Mouse (Mus musculus) spleen, postnatal 10 days (tissue): ENCODE measurements at regions not wholly inside any gene's neighbourhood (a gene's known extent, or its start where the extent isn't known, plus 50 kb on each side); places are given as distances from the start of the nearest gene placed in this dataset.

ENCODE experiments used
- DNase-seq, 2 experiments: peaks; one replicate each; pipeline ENCODE4 v3.0.0; 2021 to 2022; ENCODE audit warnings: low spot score in 2 of 2

DNA sequence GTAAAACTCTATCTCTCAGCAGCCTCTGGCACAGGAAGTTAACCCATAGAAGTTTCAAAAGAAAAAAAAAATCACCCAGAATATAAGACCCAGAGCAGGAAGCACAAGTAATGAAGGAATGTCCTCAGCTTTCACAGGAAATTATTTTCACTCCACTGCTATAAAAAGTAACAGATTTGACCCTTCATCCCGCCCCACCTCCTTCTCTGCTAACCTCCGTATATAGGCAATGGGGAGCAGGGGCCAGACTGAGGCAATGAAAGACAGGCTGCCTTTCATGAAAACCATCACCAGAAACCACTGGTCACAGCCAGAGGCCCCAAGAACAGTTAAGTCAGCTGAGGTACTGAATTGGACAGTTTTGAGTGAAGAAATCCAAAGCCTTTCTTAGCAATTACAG lies 654.9 kb downstream of the Gsdmc2 start:
- no peak for DNase-seq

- DNase-seq, result no peak
These were observed 674.0 kb downstream of the Gsdmc2 start for GRCm38 (mm10) chr15:63171003-63171402.

DNA sequence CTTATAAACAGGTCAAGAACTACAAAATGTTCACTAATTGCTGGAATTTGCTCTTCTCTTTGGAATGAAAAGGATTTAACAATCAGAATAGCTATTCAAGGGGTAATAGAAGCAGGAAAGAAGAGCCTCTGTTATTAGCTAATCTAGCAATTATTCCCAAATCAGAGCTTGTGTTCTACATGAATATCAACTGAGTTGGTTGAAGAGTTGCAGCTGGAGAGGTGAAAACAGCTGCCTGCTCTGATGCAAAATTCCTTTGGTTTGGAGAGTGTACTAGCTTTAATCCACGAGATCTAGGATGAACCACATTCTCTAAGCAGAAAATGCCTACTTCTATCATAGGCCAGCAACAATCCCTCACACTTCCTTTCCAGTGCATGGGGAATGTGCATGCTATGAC lies 674.8 kb downstream of the Gsdmc2 start:
- no peak for DNase-seq

DNA sequence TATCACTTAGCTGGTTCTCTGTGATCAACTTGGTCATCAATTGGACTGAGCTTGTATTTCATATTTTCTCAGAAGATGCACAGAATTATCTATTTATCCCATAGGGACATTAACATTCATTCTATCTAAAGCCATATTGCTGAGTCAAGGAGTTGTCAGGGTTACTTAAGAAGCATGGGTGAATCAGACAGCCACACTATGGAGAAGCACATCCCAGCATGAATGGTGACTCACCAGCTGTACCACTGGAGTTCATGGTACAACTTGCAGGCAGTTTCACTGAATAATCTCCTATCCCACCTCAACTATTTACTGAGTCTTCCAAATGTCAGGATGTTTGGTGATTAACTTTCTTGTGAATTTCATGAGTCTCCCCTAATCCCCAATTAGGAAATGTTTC lies 678.6 kb downstream of the Gsdmc2 start:
- no peak for DNase-seq

GRCm38 (mm10) chr15:63163550-63164279 lies 681.3 kb downstream of the Gsdmc2 start:
- DNase-seq, result no peak

DNA sequence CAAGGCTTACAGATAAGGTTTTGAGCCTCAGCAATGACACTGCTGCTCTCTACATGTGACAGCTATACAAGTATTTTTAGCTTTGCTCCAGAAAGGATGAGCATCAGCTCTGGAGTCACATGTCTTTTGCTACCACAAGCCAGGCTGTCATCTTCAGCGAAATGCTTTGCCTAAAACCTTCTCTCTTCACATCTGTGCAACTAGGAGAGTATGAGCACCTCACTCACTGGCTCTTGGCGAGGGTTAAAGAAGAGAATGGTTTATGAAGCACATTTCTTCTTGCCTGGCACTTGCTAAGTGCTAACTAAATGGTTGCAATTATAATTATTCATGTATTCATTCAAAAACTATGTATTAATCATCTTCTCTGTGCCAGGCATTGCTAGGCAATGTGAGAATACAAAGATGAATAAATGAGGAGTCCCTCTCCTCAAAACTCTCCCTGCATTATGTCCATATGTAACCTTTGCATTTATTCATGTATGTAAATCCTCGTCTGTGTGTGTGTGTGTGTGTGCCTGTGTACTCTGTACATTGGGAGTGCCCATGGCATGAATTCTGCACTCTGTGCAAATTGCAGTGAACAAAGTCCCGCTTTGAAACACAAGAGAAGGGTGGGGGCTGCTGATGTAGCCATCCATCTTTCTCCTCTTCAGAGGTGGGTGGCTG lies 682.0 kb downstream of the Gsdmc2 start:
- no peak for DNase-seq

GRCm38 (mm10) chr15:63123123-63123688 lies 721.8 kb downstream of the Gsdmc2 start:
- DNase-seq, result no peak

GRCm38 (mm10) chr15:63112918-63113317 lies 732.1 kb downstream of the Gsdmc2 start:
- no peak for DNase-seq

DNA sequence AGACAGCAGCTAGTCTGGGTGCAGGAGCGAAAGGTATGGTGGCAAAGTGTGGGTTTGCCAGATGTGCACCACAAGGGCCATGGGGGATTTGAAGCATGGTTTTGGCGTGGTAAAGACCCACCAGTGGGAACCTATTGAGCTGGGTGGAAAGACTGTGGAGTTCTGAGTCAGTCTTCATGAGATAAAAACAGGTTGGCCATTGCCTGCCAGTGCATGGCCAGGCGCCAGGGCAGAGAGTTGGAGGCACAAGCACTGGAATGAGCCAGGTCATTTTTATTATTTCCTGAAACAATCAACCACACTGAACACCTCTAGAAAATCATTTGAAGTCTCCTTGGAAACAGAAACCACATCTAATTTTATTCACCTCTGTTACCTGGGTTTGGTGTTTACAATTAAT lies 744.9 kb downstream of the Gsdmc2 start:
- DNase-seq, result no peak

DNA sequence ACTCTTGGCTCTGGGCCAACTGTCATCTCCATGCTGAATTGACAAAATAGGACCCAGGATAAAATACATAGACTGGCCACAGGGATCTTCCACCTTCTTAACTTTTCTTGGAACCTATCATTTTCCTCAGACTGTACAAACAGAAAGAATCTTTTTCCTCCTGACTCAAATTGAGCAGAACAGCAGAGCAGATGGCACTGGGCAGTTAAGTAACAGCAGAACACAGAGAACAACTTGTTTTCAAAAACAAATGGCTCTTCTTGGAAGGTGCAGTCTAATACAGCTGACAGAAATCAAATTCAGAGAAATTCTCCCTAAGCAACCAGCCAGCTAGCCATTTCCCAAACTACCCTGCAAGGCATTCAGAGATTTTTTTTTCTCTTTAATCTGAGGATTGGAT lies 763.0 kb downstream of the Gsdmc2 start:
- DNase-seq, result no peak

DNA sequence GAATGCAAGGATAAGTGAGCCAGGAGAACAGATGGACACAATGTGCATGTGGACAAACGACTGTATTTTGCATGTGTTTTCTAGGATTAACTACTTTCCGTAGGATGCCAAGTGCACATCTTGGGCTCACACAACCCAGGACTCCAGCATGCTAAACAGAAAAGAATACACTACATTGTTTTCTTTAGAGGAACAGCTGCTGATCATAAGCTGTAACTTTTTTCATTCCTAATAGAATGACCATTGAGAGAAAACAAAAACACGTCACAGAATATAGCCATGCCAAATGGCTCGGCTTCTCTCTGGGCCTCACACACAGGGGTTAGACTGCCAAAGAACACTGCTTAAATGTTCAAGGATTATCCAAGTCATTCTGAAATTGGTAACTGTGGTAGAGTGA lies 765.2 kb downstream of the Gsdmc2 start:
- no peak for DNase-seq

- no peak for DNase-seq
These were observed 773.1 kb downstream of the Gsdmc2 start for GRCm38 (mm10) chr15:63071921-63072320.

DNA sequence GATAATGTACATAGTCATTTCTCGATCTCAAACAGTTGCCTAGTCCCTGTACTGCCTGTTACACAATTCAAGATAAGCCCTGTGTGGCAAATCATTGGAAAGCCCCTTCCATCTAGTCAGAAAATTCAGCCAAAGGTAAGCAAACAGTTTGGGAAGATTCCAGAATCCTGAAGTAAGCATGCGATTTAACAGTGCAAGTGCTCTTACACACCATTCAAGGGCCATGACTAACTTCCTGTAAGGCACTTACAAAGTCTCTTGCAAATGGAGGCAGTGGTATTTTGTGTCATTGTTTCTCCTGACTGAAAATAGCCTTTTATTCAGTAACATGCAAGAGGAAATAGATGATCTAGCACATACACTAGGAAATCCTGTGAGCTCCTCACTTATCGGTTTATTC lies 777.9 kb downstream of the Gsdmc2 start:
- DNase-seq, result no peak

GRCm38 (mm10) chr15:63066020-63066439 lies 778.9 kb downstream of the Gsdmc2 start:
- DNase-seq, result no peak

DNA sequence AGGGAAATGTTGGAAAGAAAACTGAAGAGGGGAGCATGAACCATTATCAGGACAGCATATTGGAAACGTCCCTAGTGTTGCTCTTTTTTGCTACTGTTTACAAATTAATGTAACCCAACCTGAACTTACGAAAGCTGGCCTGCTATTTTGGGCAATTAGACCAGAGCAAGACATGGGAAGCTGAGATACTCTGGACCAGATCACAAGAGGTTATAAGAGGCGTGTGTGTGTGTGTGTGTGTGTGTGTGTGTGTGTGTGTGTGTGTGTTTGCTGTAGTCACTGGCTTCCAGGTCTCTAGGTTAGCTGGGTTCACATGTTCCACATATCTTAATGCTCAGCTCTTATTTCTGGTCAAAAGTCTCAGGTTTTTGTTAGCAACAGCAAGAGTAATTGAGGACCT lies 783.1 kb downstream of the Gsdmc2 start:
- DNase-seq, result no peak

DNA sequence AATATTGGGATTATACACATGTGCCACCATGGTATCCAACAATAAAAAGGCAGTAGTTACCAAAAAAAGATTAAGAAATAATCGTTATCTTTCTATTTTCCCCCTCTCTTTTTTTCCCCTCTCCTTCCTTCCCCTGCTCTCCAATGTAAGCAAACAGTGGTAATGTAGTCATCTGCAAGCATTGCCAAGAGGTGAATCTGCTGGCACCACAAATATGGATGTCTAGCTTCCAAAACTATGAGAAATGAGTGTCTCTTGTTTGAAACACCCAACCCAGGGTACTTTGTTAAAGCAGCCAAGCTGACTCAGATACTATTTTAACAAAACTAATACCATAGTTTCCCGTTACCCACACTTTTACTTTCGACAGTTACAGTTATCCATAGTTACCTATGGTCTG lies 784.2 kb downstream of the Gsdmc2 start:
- DNase-seq, result no peak

- DNase-seq, result no peak
These were observed 792.3 kb downstream of the Gsdmc2 start for GRCm38 (mm10) chr15:63052570-63053255.

- DNase-seq, result no peak
These were observed 794.9 kb downstream of the Gsdmc2 start for GRCm38 (mm10) chr15:63050033-63050432.

GRCm38 (mm10) chr15:63042367-63042766 lies 802.6 kb downstream of the Gsdmc2 start:
- no peak for DNase-seq

DNA sequence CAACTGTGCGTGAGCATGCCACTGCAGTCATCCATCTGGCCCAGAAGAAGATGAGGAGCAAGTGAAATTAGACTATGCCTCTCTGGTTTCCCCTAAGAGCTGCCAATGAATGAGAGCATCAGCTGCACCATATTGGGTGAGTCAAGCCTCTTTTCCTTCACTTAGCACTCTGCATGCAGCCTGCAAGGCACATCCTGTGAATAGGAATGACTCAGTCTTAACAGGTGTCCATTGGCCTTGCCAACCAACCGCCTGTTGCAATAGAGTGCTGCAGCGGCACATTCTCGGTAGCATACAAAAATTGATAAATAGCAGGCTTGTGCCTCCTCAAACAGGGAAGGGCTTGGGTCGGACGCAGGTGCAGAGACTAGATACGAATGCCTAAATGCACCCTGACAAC lies 808.7 kb downstream of the Gsdmc2 start:
- DNase-seq, result no peak

DNA sequence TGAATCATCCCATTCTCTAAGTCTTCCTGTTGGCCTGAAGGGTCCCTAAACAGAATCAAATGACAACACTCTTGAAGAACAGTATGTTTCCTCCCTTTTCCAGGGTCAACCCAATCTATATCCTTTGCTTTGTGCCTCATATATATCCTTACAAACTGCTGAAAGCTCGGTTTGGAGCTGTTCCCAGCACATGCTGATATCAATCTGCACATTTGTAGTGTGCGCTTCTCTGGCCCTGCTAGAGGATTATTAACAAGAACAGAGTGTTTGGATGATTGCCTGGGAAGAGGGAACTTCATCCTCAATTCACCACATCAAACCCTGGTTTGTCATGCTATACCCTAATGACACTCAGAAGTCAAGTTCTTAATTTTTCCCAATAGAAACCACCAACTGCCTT lies 824.2 kb downstream of the Gsdmc2 start:
- no peak for DNase-seq

DNA sequence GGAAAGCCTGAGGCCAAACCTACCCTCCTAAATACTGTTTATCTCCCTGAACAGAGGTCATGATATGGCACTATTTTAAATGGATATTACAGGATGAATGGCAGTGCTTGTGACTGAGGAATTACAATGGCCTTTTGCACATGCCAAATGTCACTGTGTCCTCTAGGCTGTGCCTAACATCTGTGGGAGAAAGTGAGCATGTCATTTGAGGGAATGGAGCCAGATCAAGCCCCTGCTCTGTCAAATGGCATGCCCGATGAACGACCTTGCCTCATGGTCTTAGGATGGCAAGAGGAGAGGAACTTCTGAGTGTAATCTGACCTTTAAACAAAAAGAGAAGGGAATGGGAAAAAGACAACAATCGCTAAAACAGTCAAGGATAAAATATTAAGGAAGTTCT lies 827.0 kb downstream of the Gsdmc2 start:
- DNase-seq, result no peak
